Mouse (Mus musculus) neutrophil, adult 5-6 weeks (primary cell): ENCODE measurements around the gene Jpt2. TPM values are rescaled to one million over a fixed set of nuclear protein-coding genes. Genes with fewer than 3 reads are reported as not detected.

Experiments used
- ATAC-seq: fragments of 151-379, 151-347 bp; 2 replicates; pipeline ENCODE4 v1.8.0; 2017; ENCODE audit warnings: mild to moderate bottlenecking, moderate TSS enrichment; ENCODE audit not compliant: insufficient number of reproducible peaks, poor library complexity, low FRiP score, severe bottlenecking; ENCODE audit errors: extremely low read depth
- total RNA-seq: library from RNA; stranded (forward); fragments of 200-1000 nt; gene quantifications from 2 replicates; pipeline ENCODE4 v1.2.3, GENCODE M21; 2017

The Jpt2 gene
- total RNA-seq, 1 experiment from 2014 or later: 20.0 TPM

DNA sequence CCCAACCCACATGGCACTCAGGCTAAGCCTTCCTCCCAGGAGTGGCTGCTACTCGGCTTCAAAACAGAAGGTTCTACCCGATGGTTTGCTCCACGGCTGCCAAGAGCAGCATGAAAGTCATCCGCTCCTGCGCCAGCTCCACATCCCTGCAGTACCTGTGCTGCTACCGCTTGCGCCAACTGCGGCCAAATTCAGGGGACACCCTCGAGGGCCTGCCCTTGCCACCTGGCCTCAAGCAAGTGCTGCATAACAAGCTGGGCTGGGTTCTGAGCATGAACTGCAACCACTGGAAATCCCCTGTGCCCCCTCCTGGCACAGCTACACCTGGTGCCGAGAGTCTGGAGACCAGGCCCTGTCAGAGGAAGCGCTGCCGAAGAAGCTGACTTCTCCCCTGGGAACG is 69.2 kb downstream of the Jpt2 start:
- no peak for ATAC-seq

DNA sequence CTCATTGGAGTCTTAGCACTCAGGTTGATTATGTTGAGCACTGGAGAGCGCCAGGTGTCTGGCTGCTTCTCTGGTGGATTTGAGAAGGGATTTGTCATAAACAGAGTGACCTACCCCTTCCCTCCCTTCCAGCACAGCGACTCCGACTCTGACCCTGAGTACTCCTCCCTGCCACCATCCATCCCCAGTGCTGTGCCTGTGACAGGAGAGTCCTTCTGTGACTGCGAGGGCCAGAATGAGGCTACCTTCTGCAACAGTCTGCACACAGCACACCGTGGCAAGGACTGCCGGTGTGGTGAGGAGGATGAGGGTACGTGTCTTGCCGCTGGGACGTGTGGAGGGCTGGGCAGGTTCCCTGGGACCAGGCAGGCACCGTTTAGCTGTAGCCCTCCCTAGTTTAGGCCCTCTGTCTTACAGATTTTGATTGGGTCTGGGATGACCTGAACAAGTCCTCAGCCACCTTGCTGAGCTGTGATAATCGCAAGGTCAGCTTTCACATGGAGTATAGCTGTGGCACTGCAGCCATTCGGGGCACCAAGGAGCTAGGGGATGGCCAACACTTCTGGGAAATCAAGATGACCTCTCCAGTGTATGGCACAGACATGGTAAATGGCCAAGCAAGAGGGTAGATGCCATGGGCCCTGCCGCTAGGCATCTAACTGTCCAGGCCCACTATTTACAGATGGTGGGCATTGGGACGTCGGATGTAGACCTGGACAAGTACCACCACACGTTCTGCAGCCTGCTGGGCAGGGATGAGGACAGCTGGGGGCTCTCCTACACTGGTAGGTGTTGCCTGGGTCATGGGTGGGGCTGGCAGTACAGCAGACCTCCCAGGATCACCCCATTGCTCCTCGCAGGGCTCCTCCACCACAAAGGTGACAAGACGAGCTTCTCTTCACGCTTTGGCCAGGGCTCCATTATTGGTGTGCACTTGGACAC is 70.1 kb downstream of the Jpt2 start:
- no peak for ATAC-seq

DNA sequence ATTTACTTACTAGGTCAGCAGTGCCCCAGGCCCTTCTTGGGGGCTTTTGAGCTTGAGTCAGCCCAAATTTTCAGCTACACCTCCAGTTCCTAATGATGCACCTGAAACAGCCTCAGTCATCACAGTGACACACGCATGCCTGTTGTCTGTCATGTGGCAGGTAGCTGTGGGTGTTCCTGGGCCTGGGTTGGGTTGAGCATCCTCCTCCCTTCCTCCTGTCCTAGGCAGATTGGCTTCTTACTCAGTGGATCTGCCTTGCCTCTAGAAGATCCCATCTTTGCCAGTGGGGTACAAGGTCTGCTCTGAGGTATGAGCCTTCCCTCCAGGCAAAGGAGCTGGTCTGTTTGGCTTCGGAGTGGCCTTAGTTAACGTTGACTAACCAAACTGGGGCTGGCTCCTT is 71.6 kb downstream of the Jpt2 start:
- ATAC-seq: no peak

Other genes starting within 250 kb of the Jpt2 start
- gene Rnf151, start 242.6 kb downstream of the Jpt2 start, total RNA-seq: 0.86 TPM in 1 of 2 replicates, not detected in the other
- 574 and 580 TPM in 2 replicates for gene Rps2, start 242.6 kb downstream of the Jpt2 start, total RNA-seq
- 107 and 119 TPM in 2 replicates for gene Ndufb10, start 236.2 kb downstream of the Jpt2 start, total RNA-seq
- 1.5 and 4.0 TPM in 2 replicates for gene Rpl3l, start 232.9 kb downstream of the Jpt2 start, total RNA-seq
- 818 and 923 TPM in 2 replicates for gene Msrb1, start 224.0 kb downstream of the Jpt2 start, total RNA-seq
- gene Hs3st6, start 207.7 kb downstream of the Jpt2 start, total RNA-seq: 0.58 TPM in 1 of 2 replicates, not detected in the other
- gene Meiob, start 156.4 kb downstream of the Jpt2 start, total RNA-seq: not detected in 2 replicates
- gene Hagh, start 120.5 kb downstream of the Jpt2 start, total RNA-seq: 17.9 and 28.0 TPM in 2 replicates
- gene Fahd1, start 110.3 kb downstream of the Jpt2 start, total RNA-seq: 2.9 and 4.0 TPM in 2 replicates
- gene Igfals, start 94.7 kb downstream of the Jpt2 start, total RNA-seq: not detected in 2 replicates
- gene Nubp2, start 74.3 kb downstream of the Jpt2 start, total RNA-seq: 26.3 and 32.4 TPM in 2 replicates
- gene Spsb3, start 74.0 kb downstream of the Jpt2 start, total RNA-seq: 19.7 and 24.6 TPM in 2 replicates
- 26.3 and 30.2 TPM in 2 replicates for gene Eme2, start 65.6 kb downstream of the Jpt2 start, total RNA-seq
- gene Mrps34, start 65.6 kb downstream of the Jpt2 start, total RNA-seq: 9.4 and 15.3 TPM in 2 replicates
- gene Nme3, start 64.2 kb downstream of the Jpt2 start, total RNA-seq: 26.1 and 34.3 TPM in 2 replicates
- 115 and 127 TPM in 2 replicates for gene Mapk8ip3, start 23.7 kb downstream of the Jpt2 start, total RNA-seq
- gene Cramp1l, start 55.1 kb upstream of the Jpt2 start, total RNA-seq: 18.3 and 20.7 TPM in 2 replicates
- 40.9 and 48.3 TPM in 2 replicates for gene Ift140, start 55.4 kb upstream of the Jpt2 start, total RNA-seq
- not detected in 2 replicates for gene Tmem204, start 122.9 kb upstream of the Jpt2 start, total RNA-seq
- gene Telo2, start 155.3 kb upstream of the Jpt2 start, total RNA-seq: 17.4 and 19.6 TPM in 2 replicates
- not detected in 2 replicates for gene Ptx4, start 160.1 kb upstream of the Jpt2 start, total RNA-seq
- gene Clcn7, start 172.7 kb upstream of the Jpt2 start, total RNA-seq: 21.5 and 25.0 TPM in 2 replicates
- gene Ccdc154, start 201.8 kb upstream of the Jpt2 start, total RNA-seq: 0.12 TPM in 1 of 2 replicates, not detected in the other
- not detected in 2 replicates for gene Gm38655, start 214.8 kb upstream of the Jpt2 start, total RNA-seq
- gene BC003965, start 223.9 kb upstream of the Jpt2 start, total RNA-seq: 6.8 TPM in 2 replicates
- 20.4 and 23.8 TPM in 2 replicates for gene Unkl, start 227.7 kb upstream of the Jpt2 start, total RNA-seq